Mouse (Mus musculus): ENCODE measurements around the gene Trim17.

Trim17 gene

GRCm38 (mm10) chr11:58985299-58985917 lies 30.9 kb downstream of the Trim17 start:
- no peak for ATAC-seq (ENCODE audit: insufficient number of reproducible peaks, low FRiP score, low TSS enrichment)

- no peak for ATAC-seq (ENCODE audit: insufficient number of reproducible peaks, low FRiP score, low TSS enrichment)
Measured at GRCm38 (mm10) chr11:58989166-58989565, 34.7 kb downstream of the Trim17 start.

DNA sequence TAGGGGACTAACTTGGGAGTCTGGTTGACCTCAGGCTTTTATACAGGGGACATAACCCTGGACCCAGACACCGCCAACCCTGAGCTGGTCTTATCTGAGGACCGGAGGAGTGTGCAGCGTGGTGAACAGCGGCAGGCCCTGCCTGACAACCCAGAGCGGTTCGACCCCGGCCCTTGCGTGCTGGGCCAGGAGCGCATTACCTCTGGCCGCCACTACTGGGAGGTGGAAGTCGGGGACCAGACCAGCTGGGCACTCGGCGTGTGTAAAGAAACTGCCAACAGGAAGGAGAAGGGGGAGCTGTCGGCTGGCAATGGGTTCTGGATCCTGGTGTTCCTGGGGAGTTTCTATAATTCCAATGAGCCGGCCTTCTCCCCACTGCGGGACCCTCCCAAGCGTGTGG lies 35.7 kb downstream of the Trim17 start:
- no peak for ATAC-seq (ENCODE audit: insufficient number of reproducible peaks, low FRiP score, low TSS enrichment)

- ATAC-seq (ENCODE audit: insufficient number of reproducible peaks, low FRiP score, low TSS enrichment), result no peak
Measured at GRCm38 (mm10) chr11:58990794-58991193, 36.3 kb downstream of the Trim17 start.

GRCm38 (mm10) chr11:58991911-58992310 lies 37.4 kb downstream of the Trim17 start:
- no peak for ATAC-seq (ENCODE audit: insufficient number of reproducible peaks, low FRiP score, low TSS enrichment)

DNA sequence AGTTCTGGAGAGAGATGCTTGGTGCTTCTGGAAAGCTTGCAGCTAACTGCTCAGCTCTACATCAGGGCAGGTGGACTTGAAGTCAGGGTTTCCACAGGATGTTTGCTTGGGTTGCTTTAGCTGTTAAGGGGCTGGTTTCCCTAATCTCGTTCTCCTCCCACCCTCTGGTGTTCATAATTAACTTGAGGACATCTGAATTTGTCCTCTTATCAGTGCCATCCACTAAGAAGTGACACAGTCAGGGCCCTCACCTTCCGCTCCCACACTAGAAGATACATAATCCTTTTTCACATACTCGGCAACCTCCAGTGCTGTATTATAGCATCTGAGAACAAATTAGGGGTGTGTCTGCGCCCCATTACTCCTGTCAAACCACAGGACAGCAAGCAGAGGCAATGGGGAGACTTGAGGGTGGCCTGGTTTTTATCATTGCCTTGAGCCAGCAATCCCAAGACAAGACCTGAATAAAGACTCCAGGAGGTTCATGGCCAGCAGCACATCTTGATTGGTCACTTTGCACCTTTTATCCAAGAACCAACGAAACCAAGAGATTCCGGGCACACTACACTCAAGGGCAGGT lies 38.7 kb downstream of the Trim17 start:
- no peak for ATAC-seq (ENCODE audit: insufficient number of reproducible peaks, low FRiP score, low TSS enrichment)

DNA sequence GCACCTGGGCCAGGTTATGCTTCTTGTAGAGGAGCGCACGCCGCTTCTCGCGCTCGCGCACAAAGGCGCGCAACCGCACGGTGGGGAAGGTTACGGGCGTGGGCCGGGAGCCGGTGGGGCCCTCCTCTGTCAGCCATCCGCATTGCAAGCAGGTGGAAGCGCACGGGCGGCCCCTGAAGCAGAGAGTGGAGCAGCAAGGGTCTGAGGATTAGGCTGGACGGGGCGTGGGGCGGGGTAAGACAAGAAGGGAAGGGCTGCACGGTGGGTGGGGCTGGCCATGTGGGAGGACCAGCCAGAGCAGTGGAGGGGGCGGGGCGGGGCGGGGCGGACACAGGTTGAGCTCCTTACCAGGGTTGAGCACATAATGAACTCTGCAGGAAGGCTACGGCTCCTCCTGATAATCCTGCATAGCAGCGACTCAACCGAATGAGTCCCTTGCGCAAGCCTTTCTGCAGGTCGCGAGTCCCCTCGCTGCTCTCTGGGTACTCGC lies 39.9 kb downstream of the Trim17 start:
- ATAC-seq (ENCODE audit: insufficient number of reproducible peaks, low FRiP score, low TSS enrichment), result peak; percentile 64; the same call in 1 of the 2 replicates

DNA sequence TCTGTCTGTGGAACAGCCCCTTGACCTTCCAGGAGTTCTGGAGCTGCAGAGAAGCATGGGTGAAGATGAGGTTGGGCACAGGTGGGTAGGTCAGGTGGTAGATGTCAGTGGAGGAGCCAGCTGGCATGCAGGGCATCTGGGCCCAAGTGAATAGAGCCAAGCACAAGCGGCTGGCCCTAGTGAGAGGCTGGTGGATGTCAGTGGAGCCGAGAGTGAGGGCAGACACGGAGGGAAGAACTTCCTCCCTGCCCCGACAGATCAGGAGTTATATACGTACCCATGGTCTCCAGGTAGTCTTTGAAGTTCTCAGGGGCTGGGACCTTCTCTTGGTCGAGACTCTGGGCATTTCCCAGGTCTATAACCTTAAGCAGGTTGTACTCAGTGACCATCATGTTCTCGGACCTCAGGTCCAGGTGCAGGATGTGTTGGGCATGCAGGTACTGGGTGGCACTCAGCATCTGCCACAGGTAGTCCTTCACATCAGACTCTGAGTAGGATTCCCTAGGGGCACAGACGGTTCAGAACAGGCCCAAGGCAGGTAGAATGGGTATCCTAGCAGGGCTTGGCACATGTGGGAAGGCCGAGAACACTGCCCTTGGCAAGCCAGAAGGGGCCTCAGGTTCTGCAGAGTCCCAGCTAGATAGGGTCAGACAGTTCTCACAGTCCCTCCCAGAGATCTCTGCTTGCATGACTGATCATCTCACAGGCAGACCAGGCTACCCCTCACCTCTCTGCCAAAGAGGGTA lies 40.7 kb downstream of the Trim17 start:
- ATAC-seq (ENCODE audit: insufficient number of reproducible peaks, low FRiP score, low TSS enrichment), result no peak

GRCm38 (mm10) chr11:58995807-58996370 lies 41.4 kb downstream of the Trim17 start:
- ATAC-seq (ENCODE audit: insufficient number of reproducible peaks, low FRiP score, low TSS enrichment), result no peak

GRCm38 (mm10) chr11:58997541-58997940 lies 43.1 kb downstream of the Trim17 start:
- no peak for ATAC-seq (ENCODE audit: insufficient number of reproducible peaks, low FRiP score, low TSS enrichment)

GRCm38 (mm10) chr11:58999158-58999557 lies 44.7 kb downstream of the Trim17 start:
- no peak for ATAC-seq (ENCODE audit: insufficient number of reproducible peaks, low FRiP score, low TSS enrichment)

- no peak for ATAC-seq (ENCODE audit: insufficient number of reproducible peaks, low FRiP score, low TSS enrichment)
Measured at GRCm38 (mm10) chr11:58999830-59000229, 45.3 kb downstream of the Trim17 start.

- ATAC-seq (ENCODE audit: insufficient number of reproducible peaks, low FRiP score, low TSS enrichment), result no peak
Measured at GRCm38 (mm10) chr11:59000635-59001034, 46.1 kb downstream of the Trim17 start.

DNA sequence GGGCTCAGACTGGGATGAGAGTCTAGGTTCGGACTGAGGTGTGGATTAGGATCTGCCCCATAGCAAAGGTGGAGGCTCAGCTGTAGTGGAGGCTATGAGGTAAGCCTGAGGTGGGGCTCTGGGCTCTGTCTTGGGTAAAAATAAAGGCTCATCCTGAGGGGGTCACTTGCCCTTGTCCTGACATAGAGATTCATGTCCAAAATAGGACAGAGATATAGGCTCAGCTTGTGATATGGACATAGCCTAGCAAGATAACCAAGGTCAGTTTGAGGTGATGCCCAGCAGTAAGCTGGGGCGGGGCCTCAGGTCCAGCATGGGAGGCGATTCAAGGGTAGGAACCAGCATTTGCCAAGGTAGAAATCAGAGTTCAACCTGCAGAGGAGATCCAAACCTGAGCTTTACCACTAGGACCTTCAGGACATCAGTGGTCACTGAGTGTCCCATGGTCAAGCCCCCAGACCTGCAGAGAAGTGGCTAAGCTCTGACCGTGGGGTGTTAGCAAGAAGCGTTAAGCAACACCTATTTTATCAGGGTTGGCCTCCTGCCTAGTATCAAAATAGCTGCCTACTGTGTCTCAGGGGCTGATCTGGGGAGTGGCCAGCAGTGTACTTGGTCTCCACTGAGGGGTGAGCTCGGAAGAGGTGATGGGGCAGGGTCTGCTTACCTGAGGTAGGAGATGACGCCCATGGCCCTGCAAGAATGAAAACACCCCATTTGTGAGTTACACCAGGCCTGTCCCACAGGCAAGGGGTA lies 48.0 kb downstream of the Trim17 start:
- no peak for ATAC-seq (ENCODE audit: insufficient number of reproducible peaks, low FRiP score, low TSS enrichment)

DNA sequence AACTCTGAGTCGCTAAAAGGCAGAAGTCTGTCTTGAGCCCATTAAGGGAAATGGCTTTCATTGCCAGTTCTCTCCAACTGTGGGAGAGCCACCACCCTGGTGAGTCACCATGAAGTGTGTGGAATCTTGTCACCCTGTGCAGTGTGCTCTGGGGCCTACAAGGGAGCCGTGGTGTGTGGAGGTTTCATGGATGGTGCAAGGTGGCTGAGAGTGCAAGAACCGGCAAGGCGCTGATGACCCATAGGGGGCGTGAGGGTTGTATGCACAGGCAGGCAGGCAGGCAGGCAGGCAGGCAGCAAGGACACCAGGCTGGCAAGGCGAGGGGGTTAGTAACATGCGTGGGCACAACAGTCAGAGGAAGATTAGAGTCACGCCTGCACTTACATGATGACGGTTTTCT lies 60.6 kb downstream of the Trim17 start:
- ATAC-seq (ENCODE audit: insufficient number of reproducible peaks, low FRiP score, low TSS enrichment), result no peak

All from cerebellum, adult (tissue).